Mouse (Mus musculus): ENCODE results near the gene Sema6d.

DNA sequence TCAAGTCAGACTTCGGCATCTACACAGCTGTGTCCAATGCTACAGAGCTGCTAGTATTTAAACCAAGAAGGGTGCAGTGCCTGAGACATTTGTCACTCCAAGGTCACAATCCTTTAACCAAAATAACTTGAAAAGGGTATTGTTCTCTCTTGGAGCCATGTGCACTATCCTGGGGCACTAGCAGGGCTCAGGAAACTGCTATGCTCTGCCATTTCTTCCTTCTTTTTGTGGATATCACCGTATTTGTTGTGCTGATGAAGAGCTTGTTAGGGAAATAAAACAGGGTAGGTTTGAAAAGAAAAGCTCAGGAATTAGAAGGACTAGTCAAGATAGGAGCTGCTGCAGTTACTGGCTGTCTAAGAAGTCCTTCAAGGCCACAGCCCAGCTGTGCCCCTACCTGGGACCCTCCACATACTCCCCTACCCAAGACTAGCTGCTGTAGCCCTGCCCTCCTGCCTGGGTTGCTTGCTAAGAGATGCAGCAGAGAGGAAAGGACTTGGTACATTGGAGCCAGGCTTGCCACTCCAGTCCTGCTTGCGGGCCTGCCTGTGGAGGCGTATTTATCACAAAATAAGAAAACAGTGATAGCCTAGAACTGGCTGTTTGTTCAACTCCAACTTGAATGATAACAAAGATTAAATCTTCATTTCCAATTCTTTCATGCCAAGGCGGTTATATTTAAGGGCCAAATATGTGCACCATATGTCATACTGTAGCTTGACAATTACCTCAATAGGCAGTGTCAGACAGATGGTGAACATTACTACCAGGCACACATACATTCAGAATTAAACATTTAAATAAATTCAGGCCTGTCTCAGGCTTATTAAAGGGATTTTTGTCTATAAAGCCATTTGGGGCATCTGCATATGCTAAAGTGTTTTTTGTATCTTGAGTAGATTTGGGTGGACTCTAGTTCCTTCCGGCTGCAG, 315.1 kb downstream of the Sema6d start:
- TF ChIP-seq CTCF (IDR thresholded peaks at IDR 0.05; ENCODE audit: borderline replicate concordance, insufficient read depth, low read length) (no peak), POLR2A (IDR thresholded peaks at IDR 0.05; ENCODE audit: low read depth, low read length) (no peak)
